Mouse (Mus musculus) heart, embryonic 13.5 days (tissue): ENCODE measurements around the gene Pck1. TPM values are rescaled to one million over a fixed set of nuclear protein-coding genes. Genes with fewer than 3 reads are reported as not detected.

Experiments used
- ATAC-seq: fragments of 200-750 bp; cut with Nextera tagmentation; 2 replicates; pipeline ENCODE4 v1.8.0; 2017; ENCODE audit warnings: moderate TSS enrichment; ENCODE audit not compliant: insufficient number of reproducible peaks, low FRiP score, low TSS enrichment; ENCODE audit errors: extremely low read depth
- H3K27ac ChIP-seq: fragments of 300-500 bp; sonication (generic); replicated peaks from 2 replicates; pipeline ENCODE4 v1.5.1; 2015; ENCODE audit warnings: moderate library complexity, mild to moderate bottlenecking, inconsistent platforms
- H3K27me3 ChIP-seq: fragments of 300-500 bp; sonication (generic); replicated peaks from 2 replicates; pipeline ENCODE4 v1.6.1; 2015; ENCODE audit warnings: mild to moderate bottlenecking, inconsistent platforms
- H3K36me3 ChIP-seq: fragments of 300-500 bp; sonication (generic); 2 replicates; pipeline ENCODE4 v1.6.1; 2015; ENCODE audit warnings: mild to moderate bottlenecking, inconsistent platforms
- H3K4me1 ChIP-seq: fragments of 300-500 bp; sonication (generic); 2 replicates; pipeline ENCODE4 v1.6.1; 2015; ENCODE audit warnings: inconsistent platforms
- H3K4me2 ChIP-seq: fragments of 300-500 bp; sonication (generic); 2 replicates; pipeline ENCODE4 v1.6.1; 2015; ENCODE audit warnings: inconsistent platforms, mild to moderate bottlenecking, moderate library complexity
- H3K4me3 ChIP-seq: fragments of 300-500 bp; sonication (generic); 2 replicates; pipeline ENCODE4 v1.5.1; 2015; ENCODE audit warnings: moderate library complexity, mild to moderate bottlenecking, inconsistent platforms
- H3K9ac ChIP-seq: fragments of 300-500 bp; sonication (generic); 2 replicates; pipeline ENCODE4 v1.6.1; 2015; ENCODE audit warnings: inconsistent platforms, mild to moderate bottlenecking, moderate library complexity
- H3K9me3 ChIP-seq: fragments of 300-500 bp; sonication (generic); 2 replicates; pipeline ENCODE4 v1.6.1; 2016; ENCODE audit warnings: inconsistent platforms
- WGBS: fragments of 180-500 bp; shearing (Covaris S2); methylation state at CpG from one replicate; pipeline ENCODE4 v1.1.7; 2015; ENCODE audit warnings: mixed read lengths; 5-methylcytosine and 5-hydroxymethylcytosine counted together
- polyA plus RNA-seq: library from polyadenylated mRNA; unstranded; fragments of >200 nt; fragmentation: Nextera tagmentation; extraction: Ambion mirVana; gene quantifications from 2 replicates; pipeline ENCODE4 v1.2.1, GENCODE M21; 2015

Gene Pck1
- polyA plus RNA-seq, 1 experiment from 2014 or later: 0.08 TPM

DNA sequence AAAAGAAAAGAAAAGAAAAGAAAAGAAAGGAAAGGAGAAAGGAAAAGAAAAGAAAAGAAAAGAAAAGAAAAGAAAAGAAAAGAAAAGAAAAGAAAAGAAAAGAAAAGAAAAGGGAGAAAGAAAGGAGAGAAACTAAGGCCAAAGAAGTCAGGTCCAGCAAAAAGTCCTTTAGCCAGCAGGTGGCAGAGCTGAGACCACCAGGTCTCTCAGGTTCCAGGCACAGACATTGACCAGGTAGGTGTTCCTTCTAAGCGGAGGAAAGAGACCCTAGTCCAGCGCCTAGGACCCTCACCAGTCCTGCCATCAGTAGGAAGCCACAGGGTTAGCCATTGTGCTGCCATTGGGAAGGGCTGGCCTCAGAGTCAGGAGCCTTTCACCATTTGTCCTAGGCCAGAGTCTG is 11.5 kb downstream of the Pck1 start:
- WGBS: 30% methylated on average over 2 of the region's 2 CpGs
- H3K4me1 ChIP-seq: peaks cover 6% of the 10 kb centered on the region; the same call in 1 of the 2 replicates
- no peak overlapping the region for H3K4me3 ChIP-seq
- H3K9ac ChIP-seq: no peak overlapping the region
- no peak overlapping the region for H3K27ac ChIP-seq
- no peak overlapping the region for H3K4me2 ChIP-seq
- H3K9me3 ChIP-seq: no peaks in the 10 kb centered on the region
- ATAC-seq: no peak
- peaks cover 19% of the 10 kb centered on the region for H3K27me3 ChIP-seq
- H3K36me3 ChIP-seq: no peaks in the 10 kb centered on the region

DNA sequence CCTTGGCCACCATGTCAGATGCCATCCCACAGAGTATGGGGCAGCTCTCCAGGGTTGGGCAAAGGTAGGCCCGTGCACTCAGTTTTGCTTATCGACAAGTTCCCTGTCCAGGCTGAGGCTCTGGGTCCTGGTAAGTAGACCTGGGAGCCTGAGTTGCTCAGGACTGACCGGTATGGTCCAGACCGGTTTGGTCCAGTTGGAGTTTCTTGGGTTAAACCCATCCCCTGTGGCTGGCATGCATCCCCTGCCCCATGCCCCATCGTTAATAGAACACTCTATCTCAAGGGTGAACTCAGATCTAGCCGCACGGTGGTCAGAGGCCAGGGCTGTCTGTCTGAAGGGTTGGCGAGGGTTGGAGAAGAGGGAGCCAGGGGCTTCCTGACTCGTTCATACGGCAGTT is 12.1 kb downstream of the Pck1 start:
- WGBS: 78% methylated on average over 10 of the region's 10 CpGs
- peaks cover under 1% of the 10 kb centered on the region; the same call in 1 of the 2 replicates for H3K4me1 ChIP-seq
- H3K4me3 ChIP-seq: no peak overlapping the region
- no peak overlapping the region for H3K27ac ChIP-seq
- no peak for ATAC-seq
- H3K36me3 ChIP-seq: no peaks in the 10 kb centered on the region
- H3K9me3 ChIP-seq: no peaks in the 10 kb centered on the region
- peaks cover 25% of the 10 kb centered on the region for H3K27me3 ChIP-seq
- H3K9ac ChIP-seq: no peak overlapping the region
- no peak overlapping the region for H3K4me2 ChIP-seq

DNA sequence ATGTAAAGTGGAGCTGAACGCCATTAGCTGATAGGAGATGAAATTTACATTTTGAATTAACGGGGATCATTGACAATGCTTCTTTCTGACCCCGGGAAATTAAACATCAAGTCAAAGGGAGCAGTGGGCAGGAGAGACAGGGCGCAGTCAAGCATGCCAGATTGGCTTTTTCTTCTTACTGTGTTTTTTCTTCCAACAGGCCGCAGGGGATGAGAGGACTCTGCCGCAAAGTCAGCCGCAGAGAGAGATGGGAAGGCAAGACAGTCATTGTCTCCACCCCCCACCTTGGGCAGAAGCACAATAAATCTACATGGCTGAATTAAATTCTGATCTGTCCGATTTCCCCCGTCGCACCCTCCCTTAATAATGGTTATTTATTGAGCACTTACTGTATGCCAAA is 12.5 kb downstream of the Pck1 start:
- Histone ChIP-seq H3K27ac (no peak overlapping the region), H3K27me3 (peaks cover 29% of the 10 kb centered on the region), H3K9ac (no peak overlapping the region), H3K9me3 (no peaks in the 10 kb centered on the region), H3K36me3 (no peaks in the 10 kb centered on the region), H3K4me3 (no peak overlapping the region), H3K4me1 (no peaks in the 10 kb centered on the region), H3K4me2 (no peak overlapping the region)
- 82% methylated on average over 10 of the region's 10 CpGs for WGBS
- no peak for ATAC-seq

DNA sequence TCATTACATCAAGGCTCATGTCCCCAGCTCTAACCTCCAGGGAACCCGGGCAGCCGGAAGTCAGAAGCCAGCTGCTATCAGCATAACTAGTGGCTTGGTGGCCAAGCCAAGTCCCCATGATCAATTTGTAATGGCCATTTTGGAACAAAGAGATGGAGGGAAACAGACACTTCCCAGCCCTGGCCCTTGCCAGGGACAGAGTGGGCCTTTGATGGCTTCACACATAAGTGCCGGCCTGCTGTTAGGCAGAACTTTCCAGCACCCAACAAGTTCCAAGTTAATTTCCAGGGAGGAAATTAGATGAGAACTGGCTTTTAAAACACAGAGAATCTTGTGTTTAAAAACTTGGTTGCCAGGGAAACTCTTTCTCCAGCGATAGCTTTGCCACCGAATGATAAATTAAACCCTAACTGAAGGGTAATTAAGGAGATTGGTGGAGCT is 15.6 kb downstream of the Pck1 start:
- peaks cover 51% of the 10 kb centered on the region for H3K27me3 ChIP-seq

DNA sequence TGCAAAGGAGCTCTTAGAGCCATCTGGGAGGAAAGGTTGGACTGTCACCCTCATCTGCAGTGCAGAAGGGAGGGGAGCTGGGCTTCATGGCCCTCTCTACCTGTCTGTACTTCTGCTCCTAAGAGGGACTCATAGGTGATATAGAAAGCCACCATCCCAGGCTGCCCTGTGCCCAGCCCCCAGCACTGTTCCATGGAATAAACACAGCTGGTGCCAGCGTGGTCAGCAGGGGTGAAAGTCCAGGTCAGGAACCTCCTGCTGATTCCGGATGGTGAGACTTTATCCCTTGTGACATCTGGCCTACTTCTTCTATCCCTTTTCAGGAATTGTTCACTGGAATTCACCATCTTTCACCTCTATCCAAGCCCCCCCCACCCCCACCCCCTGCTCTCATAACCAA is 17.2 kb downstream of the Pck1 start:
- Histone ChIP-seq H3K27ac (no peak overlapping the region), H3K4me3 (no peak overlapping the region), H3K9me3 (no peaks in the 10 kb centered on the region), H3K9ac (no peak overlapping the region), H3K36me3 (no peaks in the 10 kb centered on the region), H3K27me3 (peaks cover 45% of the 10 kb centered on the region), H3K4me1 (peaks cover 35% of the 10 kb centered on the region), H3K4me2 (no peak overlapping the region)
- no peak for ATAC-seq
- whole genome bisulfite sequencing: 63% methylated on average over 2 of the region's 2 CpGs

More for the DNA sequence above, 15.6 kb downstream of the Pck1 start:
- no peak overlapping the region for H3K4me2 ChIP-seq
- H3K4me1 ChIP-seq: peaks cover 24% of the 10 kb centered on the region
- H3K27ac ChIP-seq: no peak overlapping the region
- H3K36me3 ChIP-seq: no peaks in the 10 kb centered on the region
- no peak overlapping the region for H3K9ac ChIP-seq
- no peaks in the 10 kb centered on the region for H3K9me3 ChIP-seq
- H3K4me3 ChIP-seq: no peak overlapping the region
- ATAC-seq: no peak
- WGBS: 70% methylated on average over 5 of the region's 5 CpGs

DNA sequence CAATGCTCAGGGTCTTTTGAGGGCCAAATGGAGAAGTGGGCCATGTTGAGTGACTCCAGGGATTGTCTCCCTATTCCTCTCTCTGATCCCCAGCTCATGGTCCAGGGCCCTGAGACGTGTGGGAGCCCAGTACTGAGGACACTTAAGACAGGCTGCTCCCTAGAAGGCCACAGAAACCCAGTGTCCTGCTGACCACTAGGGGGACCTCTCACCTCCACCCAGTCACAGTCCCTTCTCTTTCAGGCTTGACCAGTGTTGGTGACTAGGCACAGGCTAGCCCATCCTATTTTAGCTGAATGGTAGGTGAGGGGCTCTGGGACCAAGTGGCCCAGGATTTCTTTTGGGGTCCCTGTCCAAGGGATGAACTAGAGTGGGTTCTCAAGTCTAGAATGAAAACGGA is 17.9 kb downstream of the Pck1 start:
- H3K27me3 ChIP-seq: peaks cover 42% of the 10 kb centered on the region
- peaks cover 35% of the 10 kb centered on the region for H3K4me1 ChIP-seq
- H3K9ac ChIP-seq: no peak overlapping the region
- peaks cover 5% of the 10 kb centered on the region for H3K9me3 ChIP-seq
- H3K4me3 ChIP-seq: no peak overlapping the region
- no peak overlapping the region for H3K4me2 ChIP-seq
- WGBS: 59% methylated on average over 2 of the region's 2 CpGs
- no peak for ATAC-seq
- H3K36me3 ChIP-seq: no peaks in the 10 kb centered on the region
- no peak overlapping the region for H3K27ac ChIP-seq

DNA sequence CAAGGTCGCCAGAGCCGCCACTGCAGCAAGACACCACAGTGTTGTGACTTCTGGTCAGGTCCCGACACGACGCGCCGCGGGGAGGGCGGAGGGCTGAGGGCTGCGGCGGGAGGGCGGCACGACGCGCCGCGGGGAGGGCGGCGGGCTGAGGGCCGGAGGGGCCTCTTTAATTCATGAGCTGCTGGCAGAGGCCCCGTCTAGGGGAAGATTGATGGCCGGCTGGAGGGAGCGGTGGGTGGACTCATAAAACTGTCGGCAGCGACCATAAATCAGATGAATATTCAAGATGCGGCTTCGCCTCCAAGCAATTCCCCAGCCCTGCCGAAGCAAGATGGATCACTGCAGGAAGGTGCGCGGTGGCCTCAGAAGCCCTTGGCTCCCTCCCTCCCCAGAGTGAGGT is 18.6 kb downstream of the Pck1 start:
- Histone ChIP-seq H3K27me3 (peaks cover 40% of the 10 kb centered on the region), H3K4me2 (peak overlapping the region; percentile 70), H3K36me3 (no peaks in the 10 kb centered on the region), H3K4me3 (peak overlapping the region; percentile 38), H3K4me1 (peaks cover 35% of the 10 kb centered on the region), H3K27ac (peak overlapping the region; percentile 24; the same call in 1 of the 2 replicates), H3K9ac (peak overlapping the region; percentile 72), H3K9me3 (peaks cover 7% of the 10 kb centered on the region)
- WGBS: 3% methylated on average over 30 of the region's 30 CpGs
- ATAC-seq: no peak

DNA sequence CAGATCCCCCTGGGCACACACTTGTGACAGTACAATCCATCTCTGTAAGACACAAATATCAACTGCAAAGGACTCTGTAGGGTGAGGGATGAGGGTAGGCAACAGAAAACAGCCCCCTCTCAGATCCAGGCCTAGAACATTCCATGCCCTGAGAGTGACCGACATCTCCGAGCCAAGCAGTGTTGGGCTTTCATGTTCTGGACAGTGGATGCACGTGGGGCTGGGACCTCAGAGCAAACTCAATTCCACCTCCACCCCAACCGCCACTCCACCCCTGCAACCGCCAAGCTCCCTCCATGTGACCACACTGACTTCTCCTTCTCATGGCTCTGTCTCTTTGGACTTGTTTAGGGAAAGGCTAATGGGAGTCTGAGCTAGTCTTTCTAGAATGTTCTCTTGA is 19.1 kb downstream of the Pck1 start:
- Histone ChIP-seq H3K4me1 (peaks cover 35% of the 10 kb centered on the region), H3K4me3 (no peak overlapping the region; the same call in 1 of the 2 replicates), H3K9ac (peak overlapping the region; percentile 72), H3K4me2 (peak overlapping the region; percentile 70), H3K27ac (0 out of 2 replicates have a peak overlapping the region, but pooled peaks have one; percentile 24), H3K27me3 (peaks cover 43% of the 10 kb centered on the region), H3K36me3 (no peaks in the 10 kb centered on the region), H3K9me3 (peaks cover 7% of the 10 kb centered on the region)
- 79% methylated on average over 5 of the region's 5 CpGs for WGBS
- no peak for ATAC-seq

DNA sequence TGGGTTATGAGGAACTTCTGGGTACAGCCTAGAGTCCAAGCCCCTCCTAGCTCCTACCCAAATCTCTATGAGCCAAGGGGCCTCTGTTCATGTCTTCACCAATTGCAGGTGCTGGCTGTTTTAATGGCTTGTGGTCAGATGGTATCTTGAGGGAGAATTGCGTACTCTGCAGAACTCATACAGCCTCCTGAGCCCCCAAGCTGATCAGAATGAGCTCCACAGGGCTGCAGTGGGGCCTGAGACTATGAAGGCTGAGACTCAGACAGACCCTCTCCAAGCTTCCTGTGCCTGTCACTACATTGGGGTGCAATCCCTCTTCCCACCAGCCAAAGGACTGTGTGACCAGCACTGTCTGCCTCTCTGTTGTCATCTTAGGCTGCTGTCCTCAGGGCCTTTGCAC is 19.5 kb downstream of the Pck1 start:
- Histone ChIP-seq H3K4me2 (no peak overlapping the region), H3K4me3 (no peak overlapping the region), H3K4me1 (peaks cover 35% of the 10 kb centered on the region), H3K9me3 (peaks cover 7% of the 10 kb centered on the region), H3K27ac (no peak overlapping the region), H3K36me3 (no peaks in the 10 kb centered on the region), H3K27me3 (peaks cover 48% of the 10 kb centered on the region), H3K9ac (no peak overlapping the region)
- ATAC-seq: no peak
- 84% methylated on average over 1 of the region's 1 CpGs for WGBS

DNA sequence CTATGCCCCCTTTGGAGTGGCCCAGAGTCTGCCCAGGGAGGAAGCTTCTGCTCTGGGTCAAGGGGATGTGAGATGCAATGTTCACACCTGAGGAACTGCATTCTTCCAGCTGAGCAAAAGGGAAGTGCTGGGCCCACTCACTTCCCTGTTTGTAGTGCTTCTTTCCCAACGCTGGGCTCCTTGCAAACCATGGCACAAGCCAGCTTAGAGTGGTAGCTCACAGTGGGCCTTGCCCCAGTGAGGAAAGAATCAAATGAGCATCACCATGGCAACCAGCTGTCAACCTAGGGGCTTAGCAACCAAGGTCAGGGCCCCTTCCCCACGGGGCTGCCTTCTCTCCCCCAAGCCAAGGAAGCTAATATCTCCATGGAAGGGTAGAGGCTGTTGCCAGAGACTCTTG is 20.2 kb downstream of the Pck1 start:
- Histone ChIP-seq H3K36me3 (no peaks in the 10 kb centered on the region), H3K27me3 (peaks cover 53% of the 10 kb centered on the region), H3K9me3 (peaks cover 7% of the 10 kb centered on the region), H3K27ac (peak overlapping the region; percentile 78), H3K4me3 (peak overlapping the region; percentile 43; the same call in 1 of the 2 replicates), H3K4me2 (peak overlapping the region; percentile 67), H3K9ac (no peak overlapping the region), H3K4me1 (peaks cover 35% of the 10 kb centered on the region)
- no peak for ATAC-seq
- WGBS: 30% methylated on average over 2 of the region's 2 CpGs

DNA sequence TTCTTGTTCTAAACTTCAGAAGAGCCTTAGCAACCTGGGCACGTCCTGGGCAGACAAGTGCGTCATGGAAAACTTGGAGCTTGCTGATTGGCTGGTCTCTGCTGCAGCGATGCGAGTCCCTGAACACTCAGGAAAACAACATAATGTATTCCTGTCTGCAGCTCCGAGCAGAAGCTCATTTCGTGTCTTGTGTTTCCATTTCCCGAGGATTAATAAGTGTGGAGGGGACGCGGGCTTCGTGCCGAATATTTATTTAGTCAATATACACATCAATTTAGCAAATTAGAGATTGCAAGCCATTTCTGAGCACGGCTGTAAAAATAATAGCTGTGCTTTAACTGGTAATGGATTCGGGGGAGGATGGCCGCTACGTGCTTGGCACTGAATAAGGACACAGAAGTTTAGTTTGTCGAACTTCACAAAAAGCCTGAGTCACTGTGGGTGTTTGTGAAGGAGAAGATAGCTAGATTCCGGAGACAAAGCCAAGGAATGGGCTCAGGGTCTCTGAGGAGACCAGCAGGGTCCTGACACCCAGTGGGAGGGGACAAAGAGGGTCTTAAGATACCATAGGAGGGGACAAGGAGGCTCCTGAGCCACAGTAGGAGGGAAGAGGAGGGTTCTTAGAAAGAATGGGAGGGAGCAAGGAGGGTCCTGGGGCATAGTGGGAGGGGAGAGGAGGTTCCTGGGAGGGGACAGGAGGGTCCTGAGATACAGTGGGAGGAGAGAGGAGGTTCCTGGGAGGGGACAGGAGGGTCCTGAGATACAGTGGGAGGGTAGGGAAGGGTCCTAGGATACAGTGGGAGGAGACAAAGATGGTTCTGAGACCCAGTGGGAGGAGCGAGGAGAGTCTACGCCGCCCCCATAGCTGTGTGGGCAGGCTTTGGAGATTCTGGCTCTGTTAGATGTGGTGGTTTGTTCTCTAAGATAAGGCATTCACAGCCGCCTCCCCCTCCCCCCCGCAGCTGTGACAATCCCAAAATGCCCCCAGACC is 21.0 kb downstream of the Pck1 start:
- H3K36me3 ChIP-seq: no peaks in the 10 kb centered on the region
- H3K4me1 ChIP-seq: peaks cover 35% of the 10 kb centered on the region
- peak overlapping the region; percentile 67 for H3K4me2 ChIP-seq
- 6% methylated on average over 22 of the region's 22 CpGs for WGBS
- H3K9ac ChIP-seq: peak overlapping the region; percentile 66
- peaks cover 7% of the 10 kb centered on the region for H3K9me3 ChIP-seq
- peak overlapping the region; percentile 43 for H3K4me3 ChIP-seq
- ATAC-seq: peak; percentile 53
- H3K27ac ChIP-seq: peak overlapping the region; percentile 78
- H3K27me3 ChIP-seq: peaks cover 53% of the 10 kb centered on the region
